Mouse (Mus musculus): ENCODE data around the gene Abcc5.
"Not testable (repeated sequence)": the region's sequence is repeated elsewhere in the genome, so short reads cannot be mapped to it uniquely, and the experiment has no call there.

The Abcc5 gene

DNA sequence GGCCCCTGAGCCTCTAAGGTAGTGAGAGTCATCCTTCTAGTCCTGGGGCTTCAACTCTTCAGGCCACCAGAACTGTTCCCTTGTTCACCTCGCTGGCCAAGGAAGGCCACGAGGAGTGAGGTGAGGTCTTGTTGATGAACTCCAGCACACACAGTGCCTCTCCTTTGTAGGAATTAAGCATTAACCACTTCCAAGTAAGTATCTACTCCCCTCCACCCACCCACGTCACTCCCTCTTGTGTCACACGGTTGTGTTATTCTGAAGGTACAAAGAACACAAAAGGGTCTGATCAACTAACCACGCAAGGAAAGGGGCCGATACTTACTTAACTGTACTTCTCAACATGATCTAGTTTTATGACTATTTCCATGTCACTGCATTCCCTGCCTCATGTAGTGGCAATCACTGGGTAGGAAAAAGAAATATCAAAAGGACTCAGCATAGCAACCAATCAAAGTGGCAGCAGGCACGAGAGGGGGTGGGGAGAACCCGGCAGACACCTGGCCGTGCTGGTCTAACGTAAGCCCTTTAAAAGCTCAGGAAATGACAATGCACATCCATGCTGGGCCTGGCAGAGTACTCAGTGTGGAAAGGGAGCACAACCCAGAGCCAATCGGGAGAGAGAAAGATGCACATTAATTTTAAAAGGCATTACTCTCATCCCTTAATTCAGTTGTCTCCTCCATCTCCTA lies 30.8 kb downstream of the Abcc5 start:
- H3K36me3 ChIP-seq (ENCODE audit: insufficient read depth, low read length), result peaks cover 80% of the 10 kb centered on the region
- peaks cover 25% of the 10 kb centered on the region for H3K4me1 ChIP-seq (replicated peaks; ENCODE audit: low read depth, low read length)
- H3K4me3 ChIP-seq (replicated peaks; ENCODE audit: low read length), result no peak overlapping the region
- TF ChIP-seq NANOG (IDR thresholded peaks at IDR 0.05; ENCODE audit: borderline replicate concordance, low read length) (no peak), CTCF (conservative IDR thresholded peaks at IDR 0.05; ENCODE audit: low read length) (no peak), POU5F1 (IDR thresholded peaks at IDR 0.05; ENCODE audit: borderline replicate concordance, low read length) (no peak)
- H3K9me3 ChIP-seq (ENCODE audit: low read length), result no peaks in the 10 kb centered on the region
- H3K27me3 ChIP-seq (ENCODE audit: insufficient read depth, low read length), result no peaks in the 10 kb centered on the region

DNA sequence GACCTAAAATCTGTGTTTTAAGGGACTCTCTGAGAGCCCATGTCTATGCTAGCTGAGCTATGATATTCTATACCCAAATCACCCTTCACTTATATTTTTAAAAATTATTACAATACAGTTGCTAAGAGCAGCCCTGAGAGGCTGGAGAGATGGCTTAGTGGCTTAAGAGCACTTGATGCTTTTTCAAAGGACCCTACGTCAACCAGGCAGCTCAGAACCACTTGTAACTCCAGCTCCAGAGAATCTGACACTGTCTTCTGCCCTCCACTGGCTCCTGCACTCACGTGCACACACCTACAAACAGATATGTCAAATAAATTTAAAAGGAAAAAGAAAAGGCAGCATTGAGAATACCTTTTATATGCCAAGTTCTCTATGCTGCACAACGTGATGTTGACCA lies 34.4 kb downstream of the Abcc5 start:
- no peak overlapping the region for H3K4me3 ChIP-seq (replicated peaks; ENCODE audit: low read length)
- no peaks in the 10 kb centered on the region for H3K9me3 ChIP-seq (ENCODE audit: low read length)
- H3K36me3 ChIP-seq (ENCODE audit: insufficient read depth, low read length), result peaks cover 74% of the 10 kb centered on the region
- peaks cover 37% of the 10 kb centered on the region for H3K4me1 ChIP-seq (replicated peaks; ENCODE audit: low read depth, low read length)
- TF ChIP-seq NANOG (IDR thresholded peaks at IDR 0.05; ENCODE audit: borderline replicate concordance, low read length) (no peak), CTCF (conservative IDR thresholded peaks at IDR 0.05; ENCODE audit: low read length) (no peak), POU5F1 (IDR thresholded peaks at IDR 0.05; ENCODE audit: borderline replicate concordance, low read length) (no peak)
- H3K27me3 ChIP-seq (ENCODE audit: insufficient read depth, low read length), result no peaks in the 10 kb centered on the region

DNA sequence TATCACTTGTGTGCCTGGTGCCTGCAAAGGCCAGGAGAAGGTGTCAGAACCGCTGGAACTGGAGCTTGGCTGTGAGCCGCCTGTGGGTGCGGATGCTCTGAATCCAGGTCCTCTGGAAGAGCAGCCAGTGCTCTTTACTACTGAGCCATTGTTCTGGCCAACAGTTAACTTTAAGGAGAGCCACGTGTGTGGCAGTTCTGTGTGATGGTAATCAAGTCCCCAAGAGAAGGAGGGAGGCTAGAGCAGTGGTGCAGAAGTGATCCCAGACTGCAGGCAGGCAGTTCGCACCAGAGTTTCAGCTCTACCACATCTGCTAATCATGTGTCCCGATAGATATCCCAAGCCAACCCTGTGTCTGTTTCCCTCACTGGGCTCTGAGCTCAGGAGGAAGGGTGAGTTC lies 36.0 kb downstream of the Abcc5 start:
- no peaks in the 10 kb centered on the region for H3K27me3 ChIP-seq (ENCODE audit: insufficient read depth, low read length)
- no peak for TF ChIP-seq POU5F1 (IDR thresholded peaks at IDR 0.05; ENCODE audit: borderline replicate concordance, low read length)
- TF ChIP-seq CTCF (conservative IDR thresholded peaks at IDR 0.05; ENCODE audit: low read length), result no peak
- no peak for TF ChIP-seq NANOG (IDR thresholded peaks at IDR 0.05; ENCODE audit: borderline replicate concordance, low read length)
- peaks cover 37% of the 10 kb centered on the region for H3K4me1 ChIP-seq (replicated peaks; ENCODE audit: low read depth, low read length)

DNA sequence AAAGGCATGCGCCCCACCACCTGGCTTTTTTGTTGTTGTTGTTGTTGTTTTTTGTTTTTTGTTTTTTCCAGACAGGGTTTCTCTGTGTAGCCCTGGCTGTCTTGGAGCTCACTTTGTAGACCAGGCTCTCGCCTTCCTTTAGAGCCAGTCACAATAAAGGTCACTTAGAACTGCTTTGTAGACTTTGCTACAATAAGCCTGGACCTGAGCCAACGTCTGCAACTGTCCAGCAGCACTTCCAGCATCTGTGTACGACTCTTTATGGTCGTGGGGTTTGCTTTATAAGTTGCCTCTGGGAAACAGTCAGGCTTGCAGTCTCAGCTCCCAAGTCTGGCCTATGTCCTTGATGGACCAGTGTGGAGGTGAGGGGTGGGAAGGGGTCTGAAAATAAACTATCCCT lies 45.2 kb downstream of the Abcc5 start:
- Histone ChIP-seq H3K4me1 (replicated peaks; ENCODE audit: low read depth, low read length) (peaks cover 37% of the 10 kb centered on the region), H3K9me3 (ENCODE audit: low read length) (no peaks in the 10 kb centered on the region)
- TF ChIP-seq POU5F1 (IDR thresholded peaks at IDR 0.05; ENCODE audit: borderline replicate concordance, low read length) (no peak), CTCF (conservative IDR thresholded peaks at IDR 0.05; ENCODE audit: low read length) (no peak), NANOG (IDR thresholded peaks at IDR 0.05; ENCODE audit: borderline replicate concordance, low read length) (no peak)

More for the DNA sequence above, 36.0 kb downstream of the Abcc5 start:
- H3K36me3 ChIP-seq (ENCODE audit: insufficient read depth, low read length), result peaks cover 66% of the 10 kb centered on the region
- H3K9me3 ChIP-seq (ENCODE audit: low read length), result no peaks in the 10 kb centered on the region
- peak overlapping the region; percentile 39; the same call in 1 of the 2 replicates for H3K4me3 ChIP-seq (replicated peaks; ENCODE audit: low read length)

DNA sequence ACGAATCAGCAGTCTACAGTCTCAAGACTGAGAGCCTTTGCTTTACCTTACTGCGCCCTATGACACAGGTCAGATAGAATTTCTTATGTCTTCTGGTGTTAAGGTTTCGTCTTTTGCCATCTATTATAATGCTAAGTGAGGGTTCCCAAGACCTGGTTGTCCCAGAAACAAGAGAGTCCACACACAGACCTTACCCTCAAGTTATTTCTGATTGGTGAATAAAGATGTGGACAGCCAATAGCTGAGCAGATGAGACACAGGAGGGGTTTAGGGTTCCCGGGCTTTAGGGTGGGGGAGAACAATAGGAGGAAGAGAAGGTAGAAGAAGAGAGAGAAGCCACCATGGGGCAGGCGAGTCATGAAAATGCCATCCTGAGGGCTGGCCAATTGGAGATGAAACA lies 50.9 kb downstream of the Abcc5 start:
- H3K9me3 ChIP-seq (ENCODE audit: low read length), result no peaks in the 10 kb centered on the region
- H3K4me3 ChIP-seq (replicated peaks; ENCODE audit: low read length), result peak overlapping the region; percentile 35
- peaks cover 51% of the 10 kb centered on the region for H3K36me3 ChIP-seq (ENCODE audit: insufficient read depth, low read length)
- peaks cover 65% of the 10 kb centered on the region for H3K4me1 ChIP-seq (replicated peaks; ENCODE audit: low read depth, low read length)
- TF ChIP-seq POU5F1 (IDR thresholded peaks at IDR 0.05; ENCODE audit: borderline replicate concordance, low read length), result no peak
- no peak for TF ChIP-seq CTCF (conservative IDR thresholded peaks at IDR 0.05; ENCODE audit: low read length)
- no peak for TF ChIP-seq NANOG (IDR thresholded peaks at IDR 0.05; ENCODE audit: borderline replicate concordance, low read length)
- H3K27me3 ChIP-seq (ENCODE audit: insufficient read depth, low read length), result no peaks in the 10 kb centered on the region

More for the DNA sequence above, 45.2 kb downstream of the Abcc5 start:
- H3K36me3 ChIP-seq (ENCODE audit: insufficient read depth, low read length), result peaks cover 72% of the 10 kb centered on the region
- no peak overlapping the region for H3K4me3 ChIP-seq (replicated peaks; ENCODE audit: low read length)
- no peaks in the 10 kb centered on the region for H3K27me3 ChIP-seq (ENCODE audit: insufficient read depth, low read length)

DNA sequence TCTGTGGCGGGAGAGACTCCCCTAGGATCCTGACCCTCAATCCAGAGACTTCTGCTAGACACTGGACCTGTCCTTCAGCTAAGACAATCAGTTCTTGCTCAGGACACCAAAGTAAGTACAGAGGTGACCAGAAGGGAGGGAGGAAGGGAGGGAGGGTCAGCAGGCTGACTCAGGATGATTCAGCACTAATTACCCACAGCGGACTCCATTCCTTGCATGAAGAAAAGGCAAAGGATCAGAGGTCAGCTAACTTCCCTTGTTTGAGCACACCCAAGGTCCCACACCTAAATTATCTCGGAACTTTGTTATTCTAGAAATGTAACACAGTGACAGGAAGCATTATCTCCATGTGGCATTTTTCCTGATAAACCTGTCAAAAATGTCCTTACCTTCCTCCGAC lies 54.5 kb downstream of the Abcc5 start:
- TF ChIP-seq NANOG (IDR thresholded peaks at IDR 0.05; ENCODE audit: borderline replicate concordance, low read length), result no peak
- no peak for TF ChIP-seq CTCF (conservative IDR thresholded peaks at IDR 0.05; ENCODE audit: low read length)
- TF ChIP-seq POU5F1 (IDR thresholded peaks at IDR 0.05; ENCODE audit: borderline replicate concordance, low read length), result no peak
- H3K27me3 ChIP-seq (ENCODE audit: insufficient read depth, low read length), result no peaks in the 10 kb centered on the region
- H3K4me1 ChIP-seq (replicated peaks; ENCODE audit: low read depth, low read length), result peaks cover 88% of the 10 kb centered on the region
- H3K9me3 ChIP-seq (ENCODE audit: low read length), result no peaks in the 10 kb centered on the region
- H3K4me3 ChIP-seq (replicated peaks; ENCODE audit: low read length), result peak overlapping the region; percentile 41
- peaks cover 57% of the 10 kb centered on the region for H3K36me3 ChIP-seq (ENCODE audit: insufficient read depth, low read length)

DNA sequence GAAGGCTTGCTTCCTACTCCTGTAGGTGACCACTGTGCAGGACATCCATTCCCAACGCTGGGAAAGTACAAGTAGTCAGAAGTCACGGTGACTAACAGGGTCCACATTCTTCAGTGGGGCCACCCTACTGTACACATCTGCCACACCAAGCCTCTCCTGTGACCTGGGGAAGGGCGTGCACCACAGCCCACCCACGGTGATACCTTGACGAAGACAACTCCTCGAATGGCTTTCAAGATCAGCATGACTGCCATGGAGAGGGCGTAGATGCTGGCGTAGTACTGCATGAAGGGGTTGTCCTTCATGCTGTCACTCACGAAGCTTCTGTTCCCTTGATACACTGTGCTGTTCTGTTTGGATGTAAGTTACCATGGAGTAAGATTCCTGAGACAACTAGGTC lies 58.0 kb downstream of the Abcc5 start:
- no peaks in the 10 kb centered on the region for H3K27me3 ChIP-seq (ENCODE audit: insufficient read depth, low read length)
- TF ChIP-seq POU5F1 (IDR thresholded peaks at IDR 0.05; ENCODE audit: borderline replicate concordance, low read length) (no peak), NANOG (IDR thresholded peaks at IDR 0.05; ENCODE audit: borderline replicate concordance, low read length) (no peak), CTCF (conservative IDR thresholded peaks at IDR 0.05; ENCODE audit: low read length) (no peak)
- H3K4me3 ChIP-seq (replicated peaks; ENCODE audit: low read length), result no peak overlapping the region
- H3K4me1 ChIP-seq (replicated peaks; ENCODE audit: low read depth, low read length), result peaks cover 66% of the 10 kb centered on the region
- H3K9me3 ChIP-seq (ENCODE audit: low read length), result no peaks in the 10 kb centered on the region
- peaks cover 80% of the 10 kb centered on the region for H3K36me3 ChIP-seq (ENCODE audit: insufficient read depth, low read length)

DNA sequence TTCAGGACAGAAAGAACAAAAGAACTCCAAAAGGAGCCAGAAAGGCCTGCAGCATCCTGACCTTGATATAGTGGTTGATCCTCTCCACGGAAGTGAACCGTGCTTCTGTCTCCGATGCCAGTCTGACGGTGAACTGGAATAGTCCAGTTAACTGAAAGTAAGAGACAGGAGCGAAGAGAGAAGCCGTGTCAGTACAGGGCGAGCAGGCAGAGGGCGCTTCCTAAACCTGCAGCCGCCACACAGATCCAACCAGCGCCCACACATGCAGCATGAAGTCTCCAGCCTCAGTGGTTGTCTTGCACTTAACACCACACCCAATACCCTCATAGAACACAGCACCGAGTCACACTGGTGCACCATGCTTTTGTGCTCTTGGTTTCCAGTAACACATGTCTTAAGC lies 64.1 kb downstream of the Abcc5 start:
- Histone ChIP-seq H3K4me1 (replicated peaks; ENCODE audit: low read depth, low read length) (peaks cover 55% of the 10 kb centered on the region), H3K4me3 (replicated peaks; ENCODE audit: low read length) (peak overlapping the region; percentile 66), H3K9me3 (ENCODE audit: low read length) (no peaks in the 10 kb centered on the region), H3K36me3 (ENCODE audit: insufficient read depth, low read length) (peaks cover 68% of the 10 kb centered on the region), H3K27me3 (ENCODE audit: insufficient read depth, low read length) (no peaks in the 10 kb centered on the region)
- TF ChIP-seq CTCF (conservative IDR thresholded peaks at IDR 0.05; ENCODE audit: low read length) (0 out of 2 replicates have a peak, but pooled peaks have one; percentile 8), POU5F1 (IDR thresholded peaks at IDR 0.05; ENCODE audit: borderline replicate concordance, low read length) (no peak)

DNA sequence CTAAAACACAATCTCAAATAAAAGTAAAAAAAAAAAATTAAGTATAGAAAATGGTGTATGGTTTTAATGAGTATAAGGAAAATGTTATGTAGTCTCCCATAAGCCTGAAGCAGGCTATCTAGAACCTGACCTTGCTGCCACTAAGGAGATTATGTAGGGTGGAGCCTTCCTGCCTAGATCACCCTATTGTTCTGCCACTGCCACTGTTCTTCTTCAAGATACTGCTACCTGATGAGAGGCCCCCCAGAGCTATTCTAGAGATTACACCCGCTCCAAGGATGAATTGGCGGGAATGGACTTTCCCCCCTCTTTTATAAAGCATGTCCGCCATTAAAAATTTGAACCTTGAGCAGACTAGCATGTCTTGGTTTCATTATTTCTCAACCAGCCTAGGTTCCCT lies 64.7 kb downstream of the Abcc5 start:
- H3K27me3 ChIP-seq (ENCODE audit: insufficient read depth, low read length), result not testable (repeated sequence)

More for the DNA sequence above, 64.7 kb downstream of the Abcc5 start:
- Histone ChIP-seq H3K4me1 (replicated peaks; ENCODE audit: low read depth, low read length) (peaks cover 55% of the 10 kb centered on the region), H3K36me3 (ENCODE audit: insufficient read depth, low read length) (peaks cover 68% of the 10 kb centered on the region), H3K4me3 (replicated peaks; ENCODE audit: low read length) (peak overlapping the region; percentile 66)
- H3K9me3 ChIP-seq (ENCODE audit: low read length), result not testable (repeated sequence)

Data from E14TG2a.4 (cell line).